Mouse (Mus musculus) ES-E14 (cell line): Measurements from ENCODE around the gene Syngr2.
A peak's percentile ranks its signal among the peaks of the same experiment; 100 is the strongest.

Experiments used
- CHD2 ChIP-seq: IDR thresholded peaks from 2 replicates; pipeline ENCODE4 v1.6.1; 2014; ENCODE audit warnings: mild to moderate bottlenecking, low read depth, low read length, inconsistent platforms
- HCFC1 ChIP-seq: IDR thresholded peaks from 2 replicates; pipeline ENCODE4 v1.6.1; 2012; ENCODE audit warnings: low read length, inconsistent platforms, borderline replicate concordance; ENCODE audit not compliant: insufficient read depth
- MAFK ChIP-seq: IDR thresholded peaks from 2 replicates; pipeline ENCODE4 v1.6.1; 2014; ENCODE audit warnings: mild to moderate bottlenecking, low read depth, low read length, inconsistent platforms; ENCODE audit not compliant: insufficient read depth

DNA sequence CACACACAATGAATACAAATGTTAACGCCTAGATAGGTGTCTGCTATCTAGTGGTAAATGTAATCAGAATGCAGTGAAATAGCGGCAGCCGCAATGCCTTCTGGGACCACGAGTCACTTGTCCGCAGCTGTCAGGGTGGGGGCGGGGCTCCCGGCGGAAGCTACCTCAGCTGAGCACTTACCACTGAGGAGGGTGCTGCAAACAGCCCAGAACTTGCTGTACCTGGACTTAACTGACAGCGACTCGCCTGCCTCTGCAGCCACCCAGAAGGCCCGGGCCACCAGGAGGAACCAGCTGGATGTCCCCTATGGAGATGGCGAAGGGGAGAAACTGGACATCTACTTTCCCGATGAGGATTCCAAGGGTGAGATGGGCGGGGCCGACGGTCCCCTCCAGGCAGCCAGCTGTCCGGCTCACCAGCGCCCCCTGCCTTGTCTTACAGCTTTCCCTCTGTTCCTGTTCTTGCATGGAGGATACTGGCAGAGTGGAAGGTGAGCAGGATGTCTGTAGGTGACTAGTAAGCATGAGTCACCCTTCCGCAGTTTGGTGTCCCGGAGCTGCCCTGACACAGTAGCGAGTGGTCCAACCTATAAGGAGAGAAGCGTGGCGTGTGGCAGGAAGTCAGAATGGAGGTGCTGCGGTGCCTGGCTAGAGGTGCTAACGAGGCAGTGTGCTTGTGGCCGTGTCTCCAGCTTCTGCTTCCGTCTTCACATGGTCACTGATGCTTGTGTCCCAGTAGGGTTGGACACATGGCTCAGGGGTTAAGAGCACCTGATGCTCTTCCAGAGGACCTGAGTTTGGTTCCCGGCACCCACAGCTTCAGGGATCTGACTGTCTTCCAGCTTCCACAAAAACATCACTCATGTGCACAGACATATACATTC lies 22.9 kb downstream of the Syngr2 start:
- TF ChIP-seq CHD2 (no peak), HCFC1 (0 out of 2 replicates have a peak, but pooled peaks have one; percentile 21), MAFK (no peak)
